Mouse (Mus musculus) monocyte, adult 2 months (primary cell): ENCODE data around the gene Pptc7.
"Not testable (repeated sequence)": the region's sequence is repeated elsewhere in the genome, so short reads cannot be mapped to it uniquely, and the experiment has no call there.

Source experiments
- DNase-seq, 2 experiments: peaks; one replicate each; pipeline ENCODE4 v3.0.0; 2022; ENCODE audit warnings: low spot score in 2 of 2, low read depth in 1 of 2

Pptc7 gene

DNA sequence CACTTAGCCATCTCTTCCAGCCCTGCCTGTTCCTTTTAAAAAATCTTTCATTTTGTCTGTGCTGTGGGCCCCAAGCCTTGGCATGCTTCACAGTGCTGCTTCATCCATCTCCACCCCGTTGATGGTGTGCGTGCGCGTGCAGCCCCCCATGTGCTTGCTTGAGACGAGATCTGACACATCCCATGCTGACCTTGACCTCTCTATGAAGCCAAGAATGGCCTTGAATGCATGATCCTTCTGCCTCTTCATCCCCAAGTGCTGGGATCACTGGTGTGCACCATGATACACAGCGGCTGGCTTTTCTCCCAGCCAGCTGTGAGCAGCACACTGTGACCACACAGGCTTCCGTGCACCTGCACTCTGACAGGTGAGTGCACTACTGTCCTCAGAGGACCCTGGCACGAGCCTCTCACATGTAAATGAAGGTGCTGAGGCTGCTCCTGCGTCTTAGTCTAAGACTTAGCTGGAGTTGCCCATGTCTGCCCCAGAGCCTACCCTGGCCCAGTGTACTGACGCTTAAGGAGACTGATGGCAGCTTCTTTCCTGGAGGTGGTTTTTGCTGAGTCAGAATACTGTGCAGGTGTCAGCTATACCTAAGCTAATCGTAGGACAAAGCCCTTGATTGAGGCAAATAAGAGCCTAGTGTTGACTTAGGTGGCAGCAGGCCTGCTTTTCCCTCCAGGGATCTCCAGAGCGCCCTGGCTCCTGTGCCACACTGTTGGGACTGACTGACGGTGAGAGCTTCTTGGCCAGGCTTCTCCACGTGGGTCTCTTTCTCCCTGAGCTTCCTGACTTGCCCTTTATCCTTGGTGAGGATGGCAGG lies 11.2 kb downstream of the Pptc7 start:
- no peak for DNase-seq

- no peak for DNase-seq
These were observed 15.9 kb downstream of the Pptc7 start for GRCm38 (mm10) chr5:122300071-122300518.

GRCm38 (mm10) chr5:122302810-122303745 lies 18.9 kb downstream of the Pptc7 start:
- DNase-seq: peak in 1 of 2 experiments; percentile 40

DNA sequence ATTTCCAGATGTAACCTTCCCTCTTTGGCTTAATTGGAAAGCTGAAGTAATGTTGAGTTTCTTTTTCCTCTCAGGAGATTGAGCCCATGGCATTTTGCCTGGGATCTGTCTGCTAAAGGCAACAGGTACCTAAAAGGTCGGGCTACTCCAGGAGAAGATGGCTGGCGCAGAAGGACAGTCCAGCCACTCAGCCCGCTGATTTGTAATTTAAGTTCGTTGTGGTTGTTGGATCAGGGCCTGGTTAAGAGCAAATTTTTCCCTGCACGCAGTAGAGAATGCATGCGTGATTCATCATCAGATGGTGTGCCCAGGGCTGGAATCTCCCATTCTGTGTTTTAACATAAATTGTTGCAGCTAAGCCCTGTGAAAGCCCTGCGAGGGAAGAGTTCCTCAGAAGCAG lies 19.8 kb downstream of the Pptc7 start:
- DNase-seq: no peak

DNA sequence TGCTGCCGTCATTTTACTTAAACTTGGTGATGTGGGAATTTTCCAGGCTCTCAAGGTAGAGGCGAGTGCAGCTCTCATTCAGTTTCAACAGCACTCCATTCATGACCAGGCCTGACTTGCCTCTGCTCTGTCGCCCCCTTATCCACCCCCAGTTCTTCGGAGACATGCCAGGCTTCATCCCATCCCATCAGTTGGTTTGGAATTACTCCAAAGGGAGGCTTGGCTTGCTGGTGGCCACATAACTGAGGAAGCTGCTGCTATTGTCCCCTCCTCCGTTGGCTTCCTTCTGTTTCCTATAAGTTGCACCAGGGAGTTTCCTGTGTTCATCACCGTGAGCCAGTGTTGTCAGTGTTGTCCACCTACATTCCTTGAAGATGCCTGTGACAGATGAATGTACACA lies 20.4 kb downstream of the Pptc7 start:
- no peak for DNase-seq

- no peak for DNase-seq
These were observed 21.3 kb downstream of the Pptc7 start for GRCm38 (mm10) chr5:122305472-122305871.

GRCm38 (mm10) chr5:122306536-122306935 lies 22.4 kb downstream of the Pptc7 start:
- no peak for DNase-seq

- DNase-seq: no peak
These were observed 26.5 kb downstream of the Pptc7 start for GRCm38 (mm10) chr5:122310699-122311098.

GRCm38 (mm10) chr5:122311692-122312091 lies 27.5 kb downstream of the Pptc7 start:
- DNase-seq: no peak

- no peak for DNase-seq
These were observed 28.2 kb downstream of the Pptc7 start for GRCm38 (mm10) chr5:122312346-122312745.

DNA sequence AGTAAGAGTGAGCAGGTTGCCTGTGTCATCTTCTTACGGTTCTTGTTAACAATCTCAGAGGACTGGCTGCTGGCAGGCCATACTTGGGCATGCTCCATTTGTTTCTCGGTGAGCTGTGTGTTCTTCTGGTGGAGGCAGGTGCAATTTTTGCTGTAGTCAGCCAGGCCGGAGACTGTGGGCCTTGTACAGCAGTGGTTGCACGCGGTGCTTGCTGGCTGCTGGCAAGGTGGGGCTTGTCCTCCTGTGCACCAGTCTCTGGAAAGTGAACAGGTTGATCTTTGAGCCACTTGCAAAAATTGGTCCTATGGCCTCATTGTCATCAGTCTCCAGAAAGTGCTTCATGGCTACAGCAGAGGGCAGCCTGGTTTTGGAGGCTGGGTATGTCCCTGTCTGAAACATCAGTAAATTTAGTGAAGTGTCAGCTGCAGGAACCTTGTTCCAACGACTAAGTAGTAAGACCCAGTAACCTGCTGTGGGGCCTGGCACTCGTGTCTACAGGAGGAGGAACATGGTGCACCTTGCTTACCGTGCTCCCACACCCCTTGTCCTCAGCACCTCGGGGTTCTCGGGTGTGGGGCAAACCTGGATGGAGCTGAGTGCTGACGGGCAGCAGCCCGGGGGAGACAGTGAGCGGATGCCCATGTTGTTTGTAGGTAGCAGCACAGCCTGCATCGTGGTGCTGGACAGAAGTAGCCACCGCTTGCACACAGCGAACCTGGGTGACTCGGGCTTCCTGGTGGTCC lies 28.9 kb downstream of the Pptc7 start:
- DNase-seq: no peak

GRCm38 (mm10) chr5:122314966-122315667 lies 31.0 kb downstream of the Pptc7 start:
- DNase-seq: peak in 1 of 2 experiments; percentile 19

GRCm38 (mm10) chr5:122317329-122318045 lies 33.3 kb downstream of the Pptc7 start:
- DNase-seq: no peak

GRCm38 (mm10) chr5:122318100-122318499 lies 33.9 kb downstream of the Pptc7 start:
- DNase-seq: peak; percentile 66 to 69

- DNase-seq: not testable (repeated sequence)
These were observed 34.8 kb downstream of the Pptc7 start for GRCm38 (mm10) chr5:122318976-122319375.

DNA sequence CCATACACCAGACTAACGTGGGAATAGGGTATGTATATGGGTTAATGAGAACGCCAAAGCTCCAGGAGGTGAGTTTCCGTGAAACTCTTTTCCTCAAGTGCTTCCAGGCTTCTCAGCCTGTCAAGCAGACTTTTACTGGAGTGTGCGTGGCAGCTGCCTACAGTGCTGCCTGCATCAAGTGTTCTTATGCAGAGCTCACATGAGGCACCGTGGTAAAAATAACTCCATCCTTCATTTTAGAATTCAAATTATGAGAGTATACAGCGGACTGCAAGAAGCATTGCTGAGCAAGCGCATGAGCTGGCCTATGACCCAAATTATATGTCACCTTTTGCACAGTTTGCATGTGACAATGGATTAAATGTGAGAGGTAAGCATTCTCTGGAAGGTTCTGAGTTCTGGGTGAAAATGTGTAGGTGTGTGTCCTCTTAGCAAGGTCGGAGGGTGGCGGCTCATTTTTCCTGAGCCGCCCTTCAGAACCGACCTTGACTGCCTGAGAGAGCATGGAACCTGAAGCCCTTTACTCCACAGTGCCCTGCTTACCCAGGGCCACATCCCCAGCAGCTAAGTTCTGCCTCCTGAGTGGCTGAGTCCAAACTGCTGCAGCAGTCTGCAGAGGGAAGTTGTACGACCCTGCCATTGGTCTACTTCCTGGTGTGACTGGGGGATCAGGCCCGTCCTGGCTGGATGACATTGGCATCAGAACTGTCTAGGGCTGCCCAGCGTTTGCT lies 35.5 kb downstream of the Pptc7 start:
- no peak for DNase-seq

GRCm38 (mm10) chr5:122320205-122320781 lies 36.1 kb downstream of the Pptc7 start:
- no peak for DNase-seq

DNA sequence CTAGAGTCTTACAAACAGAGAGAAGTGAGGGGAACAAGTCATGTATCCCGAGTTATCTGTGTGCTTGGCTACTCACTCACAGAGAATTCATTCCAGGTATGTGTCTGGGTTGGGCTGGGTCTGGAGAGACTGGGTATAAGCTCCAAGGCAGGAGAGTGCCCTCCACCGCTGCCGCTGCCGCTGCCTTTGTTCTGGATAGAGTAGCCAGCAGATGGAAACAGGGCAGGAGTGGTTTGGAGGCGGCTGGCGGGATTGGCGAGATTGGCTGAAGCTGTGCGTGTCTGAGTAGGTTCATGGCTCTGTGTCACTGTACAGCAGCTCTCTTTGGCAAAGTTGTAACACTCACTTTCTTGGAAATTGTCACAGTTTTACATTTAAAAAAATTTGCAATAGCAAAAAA lies 39.4 kb downstream of the Pptc7 start:
- DNase-seq: no peak
